Mouse (Mus musculus) neutrophil, adult 5-6 weeks (primary cell): ENCODE measurements around the gene Slit1. TPM values are rescaled to one million over a fixed set of nuclear protein-coding genes. Genes with fewer than 3 reads are reported as not detected.

ENCODE experiments used
- ATAC-seq: fragments of 151-379, 151-347 bp; 2 replicates; pipeline ENCODE4 v1.8.0; 2017; ENCODE audit warnings: mild to moderate bottlenecking, moderate TSS enrichment; ENCODE audit not compliant: insufficient number of reproducible peaks, poor library complexity, low FRiP score, severe bottlenecking; ENCODE audit errors: extremely low read depth
- total RNA-seq: library from RNA; stranded (forward); fragments of 200-1000 nt; gene quantifications from 2 replicates; pipeline ENCODE4 v1.2.3, GENCODE M21; 2017

Slit1 gene
- total RNA-seq, 1 experiment from 2014 or later, result not detected

DNA sequence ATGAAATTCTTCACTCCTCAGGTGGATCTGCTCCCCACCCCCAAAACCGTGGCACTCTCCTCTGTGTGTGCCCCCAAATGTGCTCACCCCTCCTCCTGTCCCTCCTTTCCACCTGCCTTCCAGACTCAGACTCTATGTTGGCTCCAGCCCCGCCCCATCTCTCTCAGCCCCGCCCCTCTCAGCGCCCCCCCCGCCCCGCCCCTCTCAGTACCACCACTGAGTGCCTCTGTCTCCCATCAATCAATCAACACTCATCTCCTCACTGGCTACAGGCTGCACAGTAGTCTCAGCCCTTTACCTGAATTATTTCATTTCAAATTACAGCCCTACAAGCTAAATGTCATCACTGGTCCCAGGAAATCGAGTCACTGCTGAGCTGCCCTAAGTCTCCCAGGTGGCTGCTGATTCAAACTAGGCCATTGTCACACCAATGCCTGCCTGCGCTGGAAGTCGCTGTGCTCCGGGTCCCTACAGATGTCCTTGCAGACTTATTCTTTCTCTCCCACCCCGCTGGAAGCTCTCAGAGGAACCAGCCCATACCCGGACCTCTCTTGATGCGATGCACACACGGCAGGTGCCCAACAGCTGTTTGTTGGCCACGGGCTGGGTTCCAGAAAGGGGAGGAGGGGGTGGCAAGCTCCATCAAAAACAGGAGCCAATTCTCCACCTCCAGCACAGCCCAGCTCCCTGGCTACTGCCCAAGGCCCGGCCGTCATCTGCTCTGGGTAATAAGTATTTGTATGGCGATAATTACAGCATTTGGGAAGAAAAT lies 5.6 kb downstream of the Slit1 start:
- ATAC-seq, result no peak

DNA sequence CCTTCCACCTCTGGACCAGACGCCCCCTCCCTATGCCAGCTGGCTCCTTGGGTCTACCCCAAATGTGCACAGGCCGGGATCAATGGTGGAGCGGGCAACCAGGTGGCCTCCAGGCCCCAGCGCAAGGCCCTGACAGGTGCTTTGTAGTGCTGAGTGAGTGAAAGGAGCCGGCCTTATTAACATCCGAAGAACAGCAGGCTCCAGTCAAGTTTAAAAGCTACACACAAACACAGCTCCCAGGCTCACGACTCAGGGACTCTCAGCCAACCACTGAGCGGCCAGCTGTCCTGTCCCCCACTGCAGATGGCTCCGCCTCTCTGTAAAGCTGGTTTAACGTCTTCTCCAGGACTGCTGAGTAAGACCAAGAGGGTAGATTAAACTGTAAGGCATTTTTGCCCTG lies 8.8 kb downstream of the Slit1 start:
- ATAC-seq, result no peak

DNA sequence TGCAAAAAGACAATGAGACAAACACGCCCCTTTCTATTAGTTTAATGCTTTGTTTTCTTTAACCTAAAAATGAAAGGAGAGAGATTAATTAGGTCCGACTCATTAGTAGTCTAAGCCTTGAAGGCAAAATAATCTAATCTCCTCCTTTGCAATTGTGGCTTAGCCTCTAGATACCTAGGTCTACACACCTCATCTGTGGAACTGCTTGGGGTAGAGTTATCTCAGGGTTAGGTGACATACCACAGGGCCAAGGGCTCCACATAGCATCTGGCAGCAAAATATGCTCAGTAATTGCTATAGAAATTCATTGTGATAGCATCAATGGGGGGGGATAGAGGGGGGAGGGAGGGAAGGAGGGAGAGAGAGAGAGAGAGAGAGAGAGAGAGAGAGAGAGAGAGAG lies 18.0 kb downstream of the Slit1 start:
- ATAC-seq, result no peak

DNA sequence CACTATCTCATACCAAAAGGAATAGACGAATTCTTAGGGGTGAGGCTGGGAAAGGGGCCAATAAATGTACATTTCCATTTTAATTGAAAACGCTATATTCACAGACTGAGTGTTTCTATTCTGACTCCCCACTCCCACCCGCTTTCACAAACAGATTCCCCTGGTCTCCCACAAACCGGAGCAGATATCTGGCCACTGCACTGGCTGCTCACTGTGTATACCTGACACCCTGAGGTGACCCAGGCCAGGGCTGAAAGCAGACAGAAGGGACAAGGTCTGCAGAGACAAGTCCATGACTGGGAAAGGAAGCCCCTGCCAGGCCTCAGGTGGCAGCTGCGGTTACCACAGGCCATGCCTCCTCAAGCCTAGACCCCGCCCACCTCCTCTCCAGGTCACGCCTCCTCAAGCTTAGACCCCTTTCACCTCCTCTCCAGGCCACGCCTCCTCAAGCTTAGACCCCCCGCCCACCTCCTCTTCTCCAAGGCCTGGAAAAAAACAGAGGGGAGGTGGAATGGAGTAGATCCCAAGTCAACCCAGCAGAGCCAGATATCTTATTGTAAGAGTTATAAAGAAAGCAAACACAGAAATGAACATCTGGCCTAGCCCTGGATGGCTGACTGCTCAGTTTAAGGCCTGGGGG lies 18.5 kb downstream of the Slit1 start:
- ATAC-seq, result 0 out of 2 replicates have a peak, but pooled peaks have one; percentile 13

DNA sequence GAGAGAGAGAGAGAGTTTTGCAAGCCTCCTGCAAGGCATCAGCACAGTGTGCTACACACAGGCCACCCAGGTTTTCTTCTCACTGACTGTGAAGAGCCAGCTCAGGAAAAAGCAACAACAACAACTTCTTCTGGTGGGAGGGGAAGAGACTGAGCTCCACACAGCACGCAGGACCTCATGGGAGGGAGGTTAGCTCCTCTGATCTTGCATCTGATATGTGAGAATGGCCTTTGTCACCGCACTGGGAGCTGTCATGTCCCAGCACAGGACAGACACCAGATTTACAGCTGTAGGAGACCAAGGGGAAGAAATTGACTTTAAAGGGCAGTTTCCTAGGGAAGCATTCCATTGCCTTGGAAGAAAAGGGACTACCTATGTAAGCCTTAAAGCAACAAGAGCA lies 20.1 kb downstream of the Slit1 start:
- ATAC-seq, result no peak

- no peak for ATAC-seq
Observed at GRCm38 (mm10) chr19:41719436-41719835, 24.0 kb downstream of the Slit1 start.

DNA sequence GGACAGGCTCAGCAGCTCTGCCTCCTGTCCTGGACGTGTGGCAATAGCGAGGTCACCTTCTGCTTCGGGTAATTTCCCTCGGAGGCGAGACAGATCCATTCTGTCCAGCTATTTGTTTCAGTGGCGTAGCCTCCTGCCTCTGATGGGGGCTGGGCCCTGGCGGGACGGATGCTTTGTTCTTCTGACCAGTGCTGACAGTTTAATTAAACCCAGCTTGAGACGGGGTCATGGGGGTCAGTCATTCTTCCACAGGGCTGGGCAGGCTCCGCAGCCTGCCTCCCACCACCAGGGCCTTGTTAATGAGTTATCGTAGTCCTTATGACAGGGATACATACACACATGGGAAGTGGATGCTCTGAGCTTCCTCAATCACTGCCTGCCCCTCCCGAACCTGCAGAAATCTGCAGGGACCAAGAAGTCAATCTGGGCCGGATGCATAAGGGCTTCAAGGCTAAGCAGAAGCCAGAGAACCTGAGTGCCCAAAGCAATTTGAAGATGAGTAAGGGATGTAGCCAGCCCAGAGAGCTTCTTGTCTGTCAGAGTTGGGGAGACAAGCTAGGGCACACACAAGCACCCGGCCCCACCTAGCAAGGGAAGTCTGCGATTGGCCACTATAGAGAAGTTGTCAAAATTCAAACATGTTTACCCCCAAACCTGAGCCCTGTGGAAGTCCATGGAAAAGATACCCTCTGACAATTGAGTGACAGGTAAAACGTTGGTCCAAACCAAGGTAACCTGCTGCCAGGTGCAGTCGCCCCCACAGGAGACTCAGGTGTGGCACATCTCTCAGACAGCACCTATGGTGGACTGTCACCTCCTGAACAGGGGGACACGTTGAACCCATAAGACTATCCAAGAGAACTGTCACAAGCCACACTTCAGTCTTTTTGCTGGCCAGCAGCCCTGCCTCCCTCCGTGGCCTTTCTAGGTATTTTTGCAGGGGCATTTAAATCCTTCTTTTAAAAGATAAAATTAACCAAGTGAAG lies 26.9 kb downstream of the Slit1 start:
- ATAC-seq, result no peak

DNA sequence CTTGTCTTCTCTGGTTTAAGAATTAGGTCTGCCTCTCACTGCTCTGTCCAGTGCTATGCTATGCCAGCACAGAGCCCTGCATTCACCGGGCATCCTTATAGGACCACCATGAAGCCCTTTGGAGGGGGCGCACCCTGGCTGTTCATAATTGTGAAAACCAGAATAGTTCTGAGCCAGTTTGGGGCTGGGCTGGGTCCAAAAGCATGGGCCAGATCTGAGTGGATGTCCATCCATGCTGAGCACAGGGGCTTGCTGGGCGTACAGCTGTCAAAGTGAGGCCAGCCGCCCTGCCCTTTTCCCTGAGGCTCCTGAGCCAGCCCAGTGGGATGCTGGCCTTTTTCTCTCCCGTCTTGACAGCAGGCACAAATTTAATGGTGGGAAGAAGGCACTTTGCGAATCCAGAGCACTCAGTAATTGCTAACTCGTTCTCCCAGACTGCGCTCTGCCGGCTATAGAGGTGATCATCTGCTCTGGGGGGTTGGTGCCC lies 29.0 kb downstream of the Slit1 start:
- no peak for ATAC-seq

GRCm38 (mm10) chr19:41712829-41713228 lies 30.6 kb downstream of the Slit1 start:
- no peak for ATAC-seq

DNA sequence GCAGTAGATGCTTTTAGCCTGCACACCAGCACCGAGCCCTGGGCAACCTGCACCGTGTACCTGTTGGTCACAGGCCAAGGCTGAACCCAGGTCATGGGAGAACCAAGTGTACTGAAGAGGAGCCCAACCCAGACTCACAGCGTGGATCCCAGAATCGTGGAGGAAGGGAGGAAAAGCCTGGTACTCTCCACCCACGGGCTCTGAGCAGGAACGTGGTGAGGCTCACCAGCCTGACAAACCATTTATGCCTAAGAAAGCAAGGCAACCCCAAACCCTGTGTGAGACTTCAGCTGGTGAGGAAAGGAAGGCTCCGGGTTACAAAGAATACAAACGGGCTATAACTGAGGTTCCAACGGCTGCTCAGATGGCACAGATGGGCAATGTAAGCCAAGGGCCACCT lies 31.8 kb downstream of the Slit1 start:
- no peak for ATAC-seq

GRCm38 (mm10) chr19:41709497-41710165 lies 33.8 kb downstream of the Slit1 start:
- ATAC-seq, result no peak

GRCm38 (mm10) chr19:41707850-41708249 lies 35.6 kb downstream of the Slit1 start:
- ATAC-seq, result no peak

DNA sequence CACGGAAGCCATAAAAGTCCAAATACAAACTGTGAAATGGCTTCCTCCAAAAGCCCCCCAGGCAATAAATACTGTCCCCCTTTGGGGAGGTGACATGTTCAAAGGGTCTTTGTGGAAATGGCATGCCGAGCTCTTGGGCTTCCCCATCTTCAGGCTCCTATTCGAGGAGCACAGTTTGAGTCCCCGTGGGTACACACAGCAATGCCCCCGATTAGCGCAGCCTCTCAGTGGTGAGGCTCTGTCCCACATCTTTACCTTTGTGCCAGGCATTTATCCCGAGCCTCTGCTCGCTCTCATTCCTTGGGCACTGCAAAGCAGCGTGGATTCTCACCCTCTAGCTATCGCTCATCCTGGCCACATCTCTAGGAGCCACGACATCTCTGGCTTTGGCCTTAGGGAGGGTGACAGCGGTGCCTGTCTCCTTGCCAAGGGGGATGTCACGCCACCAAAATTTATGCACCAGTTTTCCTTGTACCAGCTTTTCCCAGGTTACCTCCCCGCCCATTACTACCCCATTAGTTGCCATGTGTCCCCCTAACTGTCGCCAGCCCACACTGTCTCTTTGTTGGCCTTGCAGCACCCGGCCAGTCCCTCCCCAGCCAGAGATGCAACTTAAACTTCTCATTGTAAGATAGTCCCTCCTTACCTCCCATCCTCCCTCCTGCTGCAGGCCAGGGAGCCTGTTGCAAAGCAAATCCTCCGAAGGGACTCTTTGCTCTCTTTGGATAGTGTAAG lies 37.2 kb downstream of the Slit1 start:
- no peak for ATAC-seq

DNA sequence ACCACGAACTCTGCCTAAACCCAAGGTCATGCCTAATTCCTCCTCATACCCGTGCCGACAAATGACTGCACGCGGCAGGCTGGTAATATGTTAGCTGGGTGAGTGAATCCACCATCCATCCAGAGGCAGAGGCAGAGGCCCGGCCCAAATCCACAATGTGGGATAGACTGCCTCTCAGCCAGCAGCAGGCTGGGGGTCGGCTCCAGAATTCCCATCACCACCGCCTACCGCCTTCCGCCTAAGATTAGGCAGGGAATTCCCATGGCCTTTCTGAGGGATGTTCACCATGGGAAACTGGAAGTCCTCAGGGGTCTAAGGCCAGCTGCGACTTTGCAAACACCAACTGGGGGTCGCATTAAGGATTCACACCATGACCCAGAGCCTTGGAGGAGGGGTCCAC lies 38.0 kb downstream of the Slit1 start:
- ATAC-seq, result no peak

DNA sequence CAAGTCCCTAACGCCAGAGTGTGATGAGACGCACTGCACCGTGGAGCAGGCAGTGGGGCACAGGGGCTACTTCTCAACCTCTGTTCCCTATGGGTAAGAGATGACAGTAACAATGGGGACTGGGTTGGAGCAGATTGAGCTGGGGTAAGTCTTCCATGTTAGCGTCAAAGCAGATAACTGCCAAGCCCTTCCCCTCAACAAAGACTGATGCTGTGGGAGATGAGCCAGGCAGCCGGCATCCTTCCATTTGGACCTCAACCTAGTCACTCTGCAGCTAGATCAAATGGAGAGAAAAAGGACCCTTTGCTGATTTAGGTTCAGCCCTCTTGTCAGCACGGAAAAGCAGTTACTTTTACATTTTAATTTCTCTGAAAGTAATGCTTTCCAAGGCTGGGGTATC lies 40.8 kb downstream of the Slit1 start:
- ATAC-seq, result no peak

DNA sequence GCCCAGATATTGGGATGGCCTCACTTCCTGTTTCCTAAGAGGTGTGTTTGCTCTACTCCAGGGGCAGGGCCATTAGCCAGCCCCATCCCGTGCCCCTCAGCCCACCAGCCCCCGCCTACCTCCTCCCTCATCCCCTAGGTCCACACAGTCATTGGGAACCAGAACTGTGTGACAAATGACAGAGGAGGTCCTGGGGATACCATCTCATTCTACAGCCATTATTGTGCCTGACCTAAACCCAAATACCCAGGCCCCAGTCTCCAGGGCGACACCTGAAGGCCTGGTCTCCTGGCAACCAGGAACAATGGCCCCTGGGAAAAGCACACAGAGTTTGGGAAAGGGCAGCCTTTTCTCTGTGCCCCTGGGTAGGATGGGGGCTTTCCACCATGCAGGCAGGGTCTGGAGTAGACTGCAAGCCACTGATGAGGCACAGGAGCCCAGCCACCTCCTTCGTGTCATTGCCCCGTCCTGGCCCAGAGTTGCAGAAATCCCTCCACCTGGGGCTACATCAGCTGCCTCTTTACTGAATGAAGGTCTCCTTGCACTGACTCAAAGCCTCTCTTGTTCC lies 44.5 kb downstream of the Slit1 start:
- no peak for ATAC-seq

- ATAC-seq, result no peak
Observed at GRCm38 (mm10) chr19:41697807-41698515, 45.5 kb downstream of the Slit1 start.
